Mouse (Mus musculus) kidney, adult 2 months (tissue): Measurements from ENCODE around the gene Snip1. TPM values are rescaled to one million over a fixed set of nuclear protein-coding genes. Genes with fewer than 3 reads are reported as not detected.
A peak's percentile ranks its signal among the peaks of the same experiment; 100 is the strongest.

Experiments
- DNase-seq: peaks from one replicate; pipeline ENCODE4 v3.0.0; 2021
- H3K27ac ChIP-seq: fragments of 200-500 bp; 2 replicates; pipeline ENCODE4 v1.5.1; 2012; ENCODE audit warnings: low read depth, low read length, control low read depth, inconsistent platforms; ENCODE audit not compliant: insufficient read depth
- H3K27me3 ChIP-seq: fragments of 200-500 bp; replicated peaks from 2 replicates; pipeline ENCODE4 v1.6.1; 2012; ENCODE audit warnings: mild to moderate bottlenecking, moderate library complexity, low read length, inconsistent platforms; ENCODE audit not compliant: control insufficient read depth, insufficient read depth
- H3K36me3 ChIP-seq: fragments of 200-500 bp; 2 replicates; pipeline ENCODE4 v1.6.1; 2012; ENCODE audit warnings: mild to moderate bottlenecking, moderate library complexity, low read length, inconsistent platforms; ENCODE audit not compliant: control insufficient read depth, insufficient read depth
- H3K4me1 ChIP-seq: fragments of 200-500 bp; 2 replicates; pipeline ENCODE4 v1.6.1; 2011; ENCODE audit warnings: low read length; ENCODE audit not compliant: control insufficient read depth, insufficient read depth
- H3K4me3 ChIP-seq: fragments of 200-500 bp; 2 replicates; pipeline ENCODE4 v1.5.1; 2011; ENCODE audit warnings: mild to moderate bottlenecking, low read depth, low read length, control low read depth; ENCODE audit not compliant: insufficient read depth
- CTCF ChIP-seq: fragments of 200-500 bp; conservative IDR thresholded peaks from 2 replicates; pipeline ENCODE4 v1.5.1; 2011; ENCODE audit warnings: low read depth, mild to moderate bottlenecking, control low read depth, low read length, moderate library complexity, mixed read lengths; ENCODE audit not compliant: insufficient read depth, insufficient read length
- POLR2A ChIP-seq: fragments of 200-500 bp; IDR thresholded peaks from one replicate; pipeline ENCODE4 v1.6.1; 2011; ENCODE audit warnings: low read depth, low read length, control low read depth
- WGBS: fragments of 180-500 bp; shearing (Covaris S2); methylation state at CpG from one replicate; pipeline ENCODE4 v1.1.7; 2018; 5-methylcytosine and 5-hydroxymethylcytosine counted together
- polyA plus RNA-seq: library from polyadenylated mRNA; depleted of rRNA; stranded (reverse); fragments of >200 nt; gene quantifications from 2 replicates; pipeline ENCODE4 v1.2.3, GENCODE M21; 2012

Gene Snip1
- polyA plus RNA-seq, 1 experiment = 8.3 TPM

- 80% methylated on average over 9 of the region's 9 CpGs for WGBS
- Histone ChIP-seq H3K4me3 (no peak overlapping the region), H3K27ac (no peak overlapping the region), H3K4me1 (no peaks in the 10 kb centered on the region), H3K27me3 (no peaks in the 10 kb centered on the region), H3K36me3 (peaks cover 3% of the 10 kb centered on the region)
- no peak for TF ChIP-seq POLR2A
- TF ChIP-seq CTCF = no peak
- no peak for DNase-seq
Measured at GRCm38 (mm10) chr4:125055385-125055784, 11.1 kb upstream of the Snip1 start.

DNA sequence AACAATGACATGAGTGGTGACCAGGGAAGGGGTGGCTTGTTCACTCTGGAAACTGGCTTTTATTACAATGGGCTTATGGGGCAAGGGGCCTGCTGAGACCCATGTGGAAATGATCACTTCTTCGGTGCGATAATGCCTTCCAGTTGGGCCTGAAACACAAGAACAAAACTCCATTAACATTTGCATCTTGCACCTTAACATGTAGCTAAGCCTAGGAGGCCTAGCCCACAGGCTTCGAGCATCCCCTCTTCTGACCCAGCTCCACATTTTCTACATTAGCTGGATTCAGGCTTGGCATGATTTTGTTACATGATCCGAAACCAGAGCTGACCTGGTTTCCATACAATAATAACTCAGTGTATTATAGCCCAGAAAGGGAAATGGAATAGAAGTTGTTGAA, 10.0 kb upstream of the Snip1 start:
- WGBS = 87% methylated on average over 4 of the region's 4 CpGs
- Histone ChIP-seq H3K36me3 (peaks cover 3% of the 10 kb centered on the region), H3K27ac (no peak overlapping the region), H3K4me1 (no peaks in the 10 kb centered on the region), H3K4me3 (no peak overlapping the region), H3K27me3 (no peaks in the 10 kb centered on the region)
- TF ChIP-seq POLR2A (no peak), CTCF (no peak)
- DNase-seq = no peak

GRCm38 (mm10) chr4:125057273-125057672, 9.2 kb upstream of the Snip1 start:
- Histone ChIP-seq H3K27ac (no peak overlapping the region), H3K4me1 (no peaks in the 10 kb centered on the region), H3K4me3 (no peak overlapping the region), H3K27me3 (no peaks in the 10 kb centered on the region), H3K36me3 (peaks cover 3% of the 10 kb centered on the region)
- no peak for TF ChIP-seq POLR2A
- TF ChIP-seq CTCF = no peak
- WGBS = 46% methylated on average over 3 of the region's 3 CpGs
- DNase-seq = no peak

DNA sequence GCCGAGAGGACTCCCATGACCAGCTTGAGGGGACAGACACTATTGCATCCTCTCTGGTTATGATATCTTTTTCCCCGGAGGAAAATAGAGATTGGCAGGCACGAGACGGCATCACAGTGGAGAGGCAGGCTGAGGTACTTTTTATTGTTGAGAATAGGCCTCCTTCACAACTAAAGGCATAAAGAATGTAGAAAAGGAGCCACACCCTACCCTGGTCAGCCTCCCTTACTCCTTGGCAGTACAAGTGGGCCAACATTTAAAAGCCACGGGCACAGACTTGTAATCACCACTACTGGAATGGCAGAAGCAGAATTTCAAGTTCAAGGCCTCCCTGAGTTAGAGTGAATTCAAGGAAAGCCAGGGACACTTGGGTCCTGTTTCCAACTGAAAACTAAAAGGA, 8.4 kb upstream of the Snip1 start:
- TF ChIP-seq CTCF (no peak), POLR2A (no peak)
- H3K4me1 ChIP-seq = no peaks in the 10 kb centered on the region
- no peak overlapping the region for H3K4me3 ChIP-seq
- H3K36me3 ChIP-seq = peaks cover 3% of the 10 kb centered on the region
- no peak overlapping the region for H3K27ac ChIP-seq
- 55% methylated on average over 5 of the region's 5 CpGs for WGBS
- H3K27me3 ChIP-seq = no peaks in the 10 kb centered on the region
- no peak for DNase-seq

- 3% methylated on average over 8 of the region's 8 CpGs for WGBS
- TF ChIP-seq CTCF (peak; percentile 87), POLR2A (no peak)
- H3K4me1 ChIP-seq = no peaks in the 10 kb centered on the region
- no peak overlapping the region for H3K27ac ChIP-seq
- H3K4me3 ChIP-seq = no peak overlapping the region
- no peaks in the 10 kb centered on the region for H3K27me3 ChIP-seq
- peak; percentile 49 for DNase-seq
- H3K36me3 ChIP-seq = no peaks in the 10 kb centered on the region; the same call in 1 of the 2 replicates
Measured at GRCm38 (mm10) chr4:125059025-125059424, 7.4 kb upstream of the Snip1 start.

DNA sequence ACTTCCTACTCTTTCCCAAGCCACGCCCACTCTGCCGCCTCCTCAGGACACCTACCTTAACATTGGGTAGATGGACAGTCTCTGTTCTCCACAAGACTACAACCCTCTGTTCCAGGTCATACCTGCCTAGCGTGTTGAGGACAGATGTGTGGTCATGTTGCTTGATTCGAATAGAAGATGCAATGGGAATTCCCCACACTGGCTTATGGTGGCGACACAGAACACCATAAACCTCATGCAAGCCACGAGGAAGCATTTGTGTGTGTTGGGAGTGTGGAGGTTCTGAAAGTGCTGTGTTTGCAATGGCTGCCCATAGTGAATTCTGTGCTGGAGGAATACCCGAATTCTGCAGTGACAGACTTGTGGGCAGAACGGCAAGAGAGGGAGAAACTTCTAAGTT, 2.6 kb upstream of the Snip1 start:
- Histone ChIP-seq H3K36me3 (no peaks in the 10 kb centered on the region), H3K4me1 (peaks cover 6% of the 10 kb centered on the region; the same call in 1 of the 2 replicates), H3K4me3 (no peak overlapping the region), H3K27me3 (no peaks in the 10 kb centered on the region), H3K27ac (no peak overlapping the region)
- WGBS = 70% methylated on average over 8 of the region's 8 CpGs
- TF ChIP-seq CTCF (no peak), POLR2A (no peak)
- DNase-seq = no peak

GRCm38 (mm10) chr4:125065517-125066307, 760 bp upstream of the Snip1 start, which contains the start of gene Dnali1:
Gene Dnali1 (minus strand): TSS chr4:125065703.
- H3K27me3 ChIP-seq = no peaks in the 10 kb centered on the region
- H3K4me3 ChIP-seq = peak within 1 kb of the TSS; percentile 90
- DNase-seq = peak; percentile 79
- TF ChIP-seq POLR2A (no peak), CTCF (no peak)
- WGBS = 1% methylated on average over 26 of the region's 26 CpGs
- no peak within 1 kb of the TSS for H3K27ac ChIP-seq
- H3K36me3 ChIP-seq = 0 out of 2 replicates have a peak, but pooled peaks cover 2% of the 10 kb centered on the region
- H3K4me1 ChIP-seq = peaks cover 6% of the 10 kb centered on the region; the same call in 1 of the 2 replicates
